Mouse (Mus musculus): ENCODE measurements around the gene Atg10.

GRCm38 (mm10) chr13:90964511-90964910 lies 259.3 kb downstream of the Atg10 start:
- TF ChIP-seq ZC3H11A (IDR thresholded peaks at IDR 0.05; ENCODE audit: borderline replicate concordance, low read depth, low read length): no peak
- no peak for TF ChIP-seq MAFK (IDR thresholded peaks at IDR 0.05; ENCODE audit: insufficient read depth, low read depth, low read length)
- no peak for TF ChIP-seq HCFC1 (IDR thresholded peaks at IDR 0.05; ENCODE audit: borderline replicate concordance, insufficient read depth, low read length)

Measured in ES-E14 (cell line).